Mouse (Mus musculus): ENCODE results near the gene Pclaf. TPM values are rescaled to one million over a fixed set of nuclear protein-coding genes. Genes with fewer than 3 reads are reported as not detected.

The Pclaf gene
- polyA plus RNA-seq, 1 experiment from 2014 or later, result 131 TPM

DNA sequence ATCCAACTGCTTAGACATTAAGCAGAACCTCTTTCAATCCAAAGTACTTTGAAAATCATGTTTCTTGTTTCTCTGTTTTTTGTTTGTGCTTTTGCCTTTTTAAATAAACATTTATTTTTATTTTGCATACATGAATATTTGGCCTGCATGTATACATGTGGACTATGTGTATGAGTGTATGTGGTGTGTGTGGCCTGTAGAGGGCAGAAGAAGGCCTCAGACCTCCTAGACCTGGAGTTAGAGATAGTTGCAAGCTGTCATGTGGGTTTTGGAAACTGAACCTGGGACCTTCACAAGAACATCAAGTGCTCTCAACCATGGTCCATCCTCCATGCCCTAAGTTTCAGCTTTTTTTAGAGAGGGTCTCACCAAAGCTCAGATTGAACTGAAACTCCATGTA, 13.4 kb downstream of the Pclaf start:
- H3K4me1 ChIP-seq (ENCODE audit: control insufficient read depth, insufficient read depth, low read length), result 0 out of 2 replicates have a peak, but pooled peaks cover 3% of the 10 kb centered on the region

DNA sequence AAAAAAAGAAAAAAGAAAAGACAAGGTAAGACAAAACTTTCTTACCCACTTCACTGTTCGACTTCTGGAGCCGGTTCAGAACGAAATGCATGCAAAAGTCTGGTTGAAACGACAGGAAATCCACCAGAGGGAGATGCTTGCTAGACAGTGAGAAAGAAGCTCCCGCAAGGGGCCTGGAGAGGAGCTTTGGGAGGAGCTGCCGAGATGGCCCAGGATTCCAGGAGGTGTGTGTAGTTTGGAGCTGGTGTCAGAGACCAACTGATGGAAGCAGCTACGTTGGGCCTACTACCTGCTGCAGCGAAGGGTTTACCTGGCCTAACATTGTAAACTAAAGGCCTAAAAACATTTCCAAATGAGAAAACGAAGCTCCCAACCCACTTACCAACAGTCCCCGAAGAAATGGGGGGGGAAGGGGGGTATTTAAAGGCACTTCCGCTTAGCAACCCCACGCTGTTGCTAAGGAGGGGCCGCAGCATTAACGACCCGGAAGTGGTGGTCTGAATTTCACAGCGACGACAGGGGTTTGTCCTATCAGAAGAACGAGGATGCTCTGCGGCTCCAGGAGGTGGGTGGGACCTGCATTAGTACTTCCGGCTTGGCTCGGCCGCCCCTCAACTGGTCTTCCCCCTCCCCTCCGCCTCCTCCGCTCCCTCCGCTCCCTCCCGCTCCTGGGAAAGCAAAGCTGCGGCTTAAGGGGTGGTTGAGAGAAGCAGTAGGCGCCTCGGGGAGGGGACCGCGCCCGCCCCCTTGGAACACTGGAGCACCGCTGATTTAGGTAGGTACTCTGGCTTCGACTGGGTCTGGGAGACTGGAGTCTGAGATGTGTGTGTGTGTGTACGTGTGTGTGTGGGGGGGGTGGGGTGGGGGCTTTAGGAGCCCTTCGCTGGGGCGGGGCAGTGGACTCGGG, 18.6 kb downstream of the Pclaf start, which contains the start of the genes Trip4 and Csnk1g1:
Gene Trip4, minus strand, starts transcription at position 401 of the 907 bp plus-strand sequence.
Gene Csnk1g1, plus strand, starts transcription at position 531 of the 907 bp plus-strand sequence.
- peak within 1 kb of the TSS; percentile 95 for H3K4me3 ChIP-seq (replicated peaks; ENCODE audit: low read length)
- WGBS, result under 1% methylated on average over 37 of the region's 38 CpGs
- H3K9ac ChIP-seq (ENCODE audit: low read length), result peak within 1 kb of the TSS; percentile 87
- no peaks in the 10 kb centered on the region for H3K9me3 ChIP-seq (replicated peaks; ENCODE audit: control insufficient read depth, low read length)
- peaks cover 5% of the 10 kb centered on the region; the same call in 1 of the 2 replicates for H3K4me1 ChIP-seq (ENCODE audit: control insufficient read depth, insufficient read depth, low read length)
- peak within 1 kb of the TSS; percentile 85 for H3K4me2 ChIP-seq (ENCODE audit: low read depth, low read length)
- peak within 1 kb of the TSS; percentile 92 for H3K27ac ChIP-seq (ENCODE audit: low read length)
- no peaks in the 10 kb centered on the region for H3K36me3 ChIP-seq (ENCODE audit: control insufficient read depth, insufficient read depth, low read length)
- peak; percentile 99 for ATAC-seq (ENCODE audit: insufficient read depth, low FRiP score)
- H3K27me3 ChIP-seq (ENCODE audit: control insufficient read depth, insufficient read depth, low read length), result no peaks in the 10 kb centered on the region

More for the DNA sequence above, 13.4 kb downstream of the Pclaf start:
- Histone ChIP-seq H3K36me3 (ENCODE audit: control insufficient read depth, insufficient read depth, low read length) (no peaks in the 10 kb centered on the region), H3K27ac (ENCODE audit: low read length) (no peak overlapping the region), H3K9ac (ENCODE audit: low read length) (no peak overlapping the region), H3K9me3 (replicated peaks; ENCODE audit: control insufficient read depth, low read length) (no peaks in the 10 kb centered on the region), H3K4me3 (replicated peaks; ENCODE audit: low read length) (no peak overlapping the region), H3K4me2 (ENCODE audit: low read depth, low read length) (no peak overlapping the region), H3K27me3 (ENCODE audit: control insufficient read depth, insufficient read depth, low read length) (no peaks in the 10 kb centered on the region)
- no peak for ATAC-seq (ENCODE audit: insufficient read depth, low FRiP score)

DNA sequence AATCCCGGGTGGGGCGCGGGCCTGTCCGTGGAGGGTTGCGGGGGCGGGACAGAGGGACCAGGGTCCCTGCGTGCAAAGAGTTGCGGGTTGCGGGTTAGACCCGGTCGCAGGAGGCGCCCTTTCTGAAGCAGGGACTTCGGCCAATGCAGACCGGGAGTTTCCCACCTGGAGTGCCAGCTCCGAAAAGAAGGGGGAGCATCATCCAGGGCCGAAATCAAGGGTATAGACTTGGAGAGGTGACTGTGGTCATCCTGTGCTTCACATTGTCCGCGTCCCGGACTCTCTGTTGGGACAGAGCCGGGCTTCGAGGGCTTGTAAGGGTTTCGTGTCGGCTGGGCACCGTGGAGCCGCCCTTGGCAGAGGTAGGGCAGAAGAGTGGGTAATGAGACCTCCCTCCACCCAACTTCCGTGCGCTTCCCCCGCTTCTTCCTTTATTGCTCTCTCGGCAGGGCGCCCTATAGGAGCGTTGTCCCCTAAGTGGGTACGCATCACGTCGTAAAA, 19.3 kb downstream of the Pclaf start:
- Histone ChIP-seq H3K4me1 (ENCODE audit: control insufficient read depth, insufficient read depth, low read length) (peaks cover 5% of the 10 kb centered on the region; the same call in 1 of the 2 replicates), H3K9me3 (replicated peaks; ENCODE audit: control insufficient read depth, low read length) (no peaks in the 10 kb centered on the region), H3K36me3 (ENCODE audit: control insufficient read depth, insufficient read depth, low read length) (no peaks in the 10 kb centered on the region), H3K9ac (ENCODE audit: low read length) (peak overlapping the region; percentile 87), H3K4me3 (replicated peaks; ENCODE audit: low read length) (peak overlapping the region; percentile 95), H3K27ac (ENCODE audit: low read length) (peak overlapping the region; percentile 92), H3K27me3 (ENCODE audit: control insufficient read depth, insufficient read depth, low read length) (no peaks in the 10 kb centered on the region), H3K4me2 (ENCODE audit: low read depth, low read length) (peak overlapping the region; percentile 85)
- 0% methylated on average over 34 of the region's 34 CpGs for WGBS
- no peak; the same call in 1 of the 2 replicates for ATAC-seq (ENCODE audit: insufficient read depth, low FRiP score)

DNA sequence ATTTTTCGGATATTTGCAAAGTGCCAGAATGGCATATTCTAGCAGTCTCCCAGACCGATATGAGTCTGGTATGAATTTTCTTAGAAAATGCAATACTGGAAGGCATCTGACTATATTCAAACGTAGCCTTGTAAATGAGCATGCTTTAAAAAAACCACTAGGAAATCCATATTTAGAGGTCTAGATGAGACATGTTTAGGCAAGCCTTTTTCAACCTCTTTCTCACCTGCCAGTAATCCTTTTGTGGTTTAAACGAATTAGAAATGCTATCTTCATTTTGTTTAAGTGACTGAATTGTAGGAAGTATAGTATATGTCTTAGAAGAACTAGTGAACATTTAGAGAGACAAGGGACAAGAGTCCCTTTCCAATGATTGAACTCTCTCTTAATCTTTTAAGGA, 19.8 kb downstream of the Pclaf start:
- H3K9ac ChIP-seq (ENCODE audit: low read length), result peak overlapping the region; percentile 87
- H3K27me3 ChIP-seq (ENCODE audit: control insufficient read depth, insufficient read depth, low read length), result no peaks in the 10 kb centered on the region
- H3K36me3 ChIP-seq (ENCODE audit: control insufficient read depth, insufficient read depth, low read length), result no peaks in the 10 kb centered on the region
- no peaks in the 10 kb centered on the region for H3K9me3 ChIP-seq (replicated peaks; ENCODE audit: control insufficient read depth, low read length)
- H3K4me2 ChIP-seq (ENCODE audit: low read depth, low read length), result peak overlapping the region; percentile 85
- peak overlapping the region; percentile 95 for H3K4me3 ChIP-seq (replicated peaks; ENCODE audit: low read length)
- no peak for ATAC-seq (ENCODE audit: insufficient read depth, low FRiP score)
- 5% methylated on average over 4 of the region's 4 CpGs for WGBS
- H3K27ac ChIP-seq (ENCODE audit: low read length), result peak overlapping the region; percentile 92
- peaks cover 5% of the 10 kb centered on the region; the same call in 1 of the 2 replicates for H3K4me1 ChIP-seq (ENCODE audit: control insufficient read depth, insufficient read depth, low read length)

DNA sequence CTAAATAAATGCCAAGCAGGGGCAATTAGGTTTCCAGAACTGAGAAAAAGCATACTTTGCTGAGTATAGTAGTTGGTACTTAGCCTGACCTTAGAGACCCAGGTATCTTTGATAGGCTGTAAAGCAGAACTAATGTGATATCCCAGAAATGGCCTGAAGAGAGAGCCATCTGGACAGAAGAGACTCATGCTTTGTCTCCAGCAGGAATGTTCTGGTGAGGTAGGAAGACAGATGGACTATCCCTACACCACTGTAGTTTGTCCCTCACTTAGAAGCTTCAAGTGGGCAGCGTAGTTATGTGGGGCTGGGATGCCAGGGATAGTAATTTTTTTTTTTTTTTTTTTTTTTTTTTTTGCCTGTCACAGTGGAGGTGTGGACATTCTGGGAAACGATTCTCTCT, 23.9 kb downstream of the Pclaf start:
- Histone ChIP-seq H3K27me3 (ENCODE audit: control insufficient read depth, insufficient read depth, low read length) (no peaks in the 10 kb centered on the region), H3K4me2 (ENCODE audit: low read depth, low read length) (no peak overlapping the region), H3K27ac (ENCODE audit: low read length) (no peak overlapping the region), H3K9me3 (replicated peaks; ENCODE audit: control insufficient read depth, low read length) (no peaks in the 10 kb centered on the region), H3K9ac (ENCODE audit: low read length) (no peak overlapping the region), H3K4me3 (replicated peaks; ENCODE audit: low read length) (no peak overlapping the region), H3K36me3 (ENCODE audit: control insufficient read depth, insufficient read depth, low read length) (no peaks in the 10 kb centered on the region), H3K4me1 (ENCODE audit: control insufficient read depth, insufficient read depth, low read length) (peaks cover 2% of the 10 kb centered on the region; the same call in 1 of the 2 replicates)
- ATAC-seq (ENCODE audit: insufficient read depth, low FRiP score), result no peak
- 76% methylated on average over 2 of the region's 2 CpGs for WGBS

DNA sequence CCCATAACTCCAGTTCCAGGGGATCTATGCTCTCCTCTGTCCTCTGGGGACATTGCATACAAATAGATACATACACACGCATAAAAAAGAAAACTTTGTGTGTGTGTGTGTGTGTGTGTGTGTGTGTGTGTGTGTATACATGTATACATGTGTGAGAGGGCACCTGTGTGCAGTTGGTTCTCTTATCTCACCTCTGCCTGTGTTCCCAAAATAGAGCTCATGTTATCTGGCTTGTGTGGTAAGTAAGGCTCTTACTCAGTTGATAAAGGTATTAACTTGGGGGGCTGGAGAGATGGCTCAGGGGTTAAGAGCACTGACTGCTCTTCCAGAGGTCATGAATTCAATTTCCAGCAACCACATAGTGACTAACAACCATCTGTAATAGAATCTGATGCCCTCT, 27.0 kb downstream of the Pclaf start:
- Histone ChIP-seq H3K9me3 (replicated peaks; ENCODE audit: control insufficient read depth, low read length) (no peaks in the 10 kb centered on the region), H3K4me2 (ENCODE audit: low read depth, low read length) (no peak overlapping the region), H3K4me3 (replicated peaks; ENCODE audit: low read length) (no peak overlapping the region), H3K4me1 (ENCODE audit: control insufficient read depth, insufficient read depth, low read length) (no peaks in the 10 kb centered on the region), H3K27ac (ENCODE audit: low read length) (no peak overlapping the region), H3K36me3 (ENCODE audit: control insufficient read depth, insufficient read depth, low read length) (no peaks in the 10 kb centered on the region), H3K27me3 (ENCODE audit: control insufficient read depth, insufficient read depth, low read length) (no peaks in the 10 kb centered on the region), H3K9ac (ENCODE audit: low read length) (no peak overlapping the region)
- ATAC-seq (ENCODE audit: insufficient read depth, low FRiP score), result no peak
- 86% methylated on average over 1 of the region's 1 CpGs for WGBS

DNA sequence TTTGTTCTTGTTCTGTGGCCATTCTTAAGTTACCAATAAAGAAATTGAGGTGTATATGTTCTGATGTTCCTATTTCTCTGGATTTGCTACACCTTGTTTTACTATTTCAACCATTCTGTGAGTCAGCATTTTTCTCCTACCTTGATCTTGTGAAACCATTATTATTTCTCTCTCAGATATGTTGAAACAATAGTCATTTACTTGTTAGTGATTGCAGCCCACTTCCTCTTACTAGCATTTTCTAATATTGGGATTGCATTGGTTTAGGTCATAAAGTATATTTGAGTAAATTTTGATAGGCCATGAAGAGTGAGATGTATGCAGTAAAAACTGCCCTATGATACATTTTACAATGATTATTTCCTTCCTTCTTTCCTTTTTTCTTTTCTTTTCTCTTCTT, 38.4 kb downstream of the Pclaf start:
- H3K9ac ChIP-seq (ENCODE audit: low read length), result no peak overlapping the region
- no peak for ATAC-seq (ENCODE audit: insufficient read depth, low FRiP score)

DNA sequence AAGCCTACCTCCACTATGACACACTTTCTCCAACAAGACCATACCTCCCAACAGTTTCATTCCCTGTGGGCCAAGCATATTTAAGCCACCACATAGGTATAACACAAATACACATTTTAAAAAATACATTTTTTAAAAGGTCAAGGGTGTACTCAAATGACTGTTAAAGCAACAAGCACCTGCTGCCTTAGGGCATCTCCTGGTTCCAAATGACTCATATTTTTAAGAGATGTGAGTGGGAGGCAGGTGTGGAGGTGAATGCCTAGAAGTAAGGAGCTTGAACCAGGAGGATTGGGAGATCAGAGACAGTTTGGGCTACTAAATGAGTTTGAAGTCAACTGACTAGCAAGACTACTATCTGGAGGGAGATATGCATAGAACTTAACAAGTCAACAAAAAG, 39.8 kb downstream of the Pclaf start:
- no peak overlapping the region for H3K27ac ChIP-seq (ENCODE audit: low read length)
- H3K4me3 ChIP-seq (replicated peaks; ENCODE audit: low read length), result no peak overlapping the region
- no peaks in the 10 kb centered on the region for H3K27me3 ChIP-seq (ENCODE audit: control insufficient read depth, insufficient read depth, low read length)
- H3K4me2 ChIP-seq (ENCODE audit: low read depth, low read length), result no peak overlapping the region
- no peaks in the 10 kb centered on the region for H3K36me3 ChIP-seq (ENCODE audit: control insufficient read depth, insufficient read depth, low read length)
- no peaks in the 10 kb centered on the region for H3K4me1 ChIP-seq (ENCODE audit: control insufficient read depth, insufficient read depth, low read length)
- no peak for ATAC-seq (ENCODE audit: insufficient read depth, low FRiP score)
- no peaks in the 10 kb centered on the region for H3K9me3 ChIP-seq (replicated peaks; ENCODE audit: control insufficient read depth, low read length)
- H3K9ac ChIP-seq (ENCODE audit: low read length), result no peak overlapping the region

More for the DNA sequence above, 38.4 kb downstream of the Pclaf start:
- Histone ChIP-seq H3K4me2 (ENCODE audit: low read depth, low read length) (no peak overlapping the region), H3K27ac (ENCODE audit: low read length) (no peak overlapping the region), H3K4me1 (ENCODE audit: control insufficient read depth, insufficient read depth, low read length) (no peaks in the 10 kb centered on the region), H3K9me3 (replicated peaks; ENCODE audit: control insufficient read depth, low read length) (no peaks in the 10 kb centered on the region), H3K4me3 (replicated peaks; ENCODE audit: low read length) (no peak overlapping the region), H3K27me3 (ENCODE audit: control insufficient read depth, insufficient read depth, low read length) (no peaks in the 10 kb centered on the region), H3K36me3 (ENCODE audit: control insufficient read depth, insufficient read depth, low read length) (no peaks in the 10 kb centered on the region)

DNA sequence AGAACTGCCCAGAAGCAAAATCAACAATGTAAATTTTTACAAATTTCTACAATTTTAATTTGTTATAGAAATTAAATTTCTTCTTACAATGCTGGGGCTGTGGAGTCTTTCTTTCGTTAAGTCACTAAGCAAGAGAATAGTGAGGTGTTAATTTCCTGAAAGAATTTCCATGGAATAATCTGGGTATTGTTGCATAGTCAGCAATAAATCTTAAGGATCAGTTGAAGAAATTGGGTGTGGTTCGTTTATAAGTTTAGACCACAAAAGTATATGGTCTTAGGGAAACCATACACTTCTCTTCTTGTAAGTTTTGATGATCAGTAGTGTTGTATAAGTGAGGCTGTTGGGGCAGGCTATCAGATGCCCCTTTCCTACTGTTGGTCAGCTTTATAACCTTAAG, 47.5 kb downstream of the Pclaf start:
- H3K4me2 ChIP-seq (ENCODE audit: low read depth, low read length), result no peak overlapping the region
- no peaks in the 10 kb centered on the region for H3K27me3 ChIP-seq (ENCODE audit: control insufficient read depth, insufficient read depth, low read length)
- H3K36me3 ChIP-seq (ENCODE audit: control insufficient read depth, insufficient read depth, low read length), result no peaks in the 10 kb centered on the region
- no peak overlapping the region for H3K9ac ChIP-seq (ENCODE audit: low read length)
- no peak overlapping the region for H3K4me3 ChIP-seq (replicated peaks; ENCODE audit: low read length)
- no peaks in the 10 kb centered on the region for H3K4me1 ChIP-seq (ENCODE audit: control insufficient read depth, insufficient read depth, low read length)
- no peak overlapping the region for H3K27ac ChIP-seq (ENCODE audit: low read length)
- 87% methylated on average over 2 of the region's 2 CpGs for WGBS
- H3K9me3 ChIP-seq (replicated peaks; ENCODE audit: control insufficient read depth, low read length), result no peaks in the 10 kb centered on the region
- ATAC-seq (ENCODE audit: insufficient read depth, low FRiP score), result no peak

Data from stomach, embryonic 16.5 days (tissue).